17 mouse cellular contexts compared by ENCODE assay signal in genomic region chr7:99411047-99411779, GRCm38 (mm10). TPM values are rescaled to one million over a fixed set of nuclear protein-coding genes. Genes with fewer than 3 reads are reported as not detected.
DNase-seq lines count a peak whose midpoint lies in the region; ATAC-seq lines count a peak whose summit lies in the region.
"Had no signal": no experiment of that assay in that cellular context is flagged by ENCODE, and none has a peak within 500 bp of the region (broad histone marks: within the 10 kb centered on the region; RNA-seq: fewer than 3 reads in every experiment).

No protein-coding gene starts in this region.

- no peaks in the 10 kb centered on the region for H3K9me3 ChIP-seq in heart, embryonic 15.5 days (replicated peaks)
- no peaks in the 10 kb centered on the region for H3K9me3 ChIP-seq in lung, embryonic 16.5 days (ENCODE audit: control insufficient read depth, low read length)
- peaks cover 2% of the 10 kb centered on the region; the same call in 1 of the 2 replicates for H3K9me3 ChIP-seq in embryonic facial prominence, embryonic 10.5 days
- H3K9me3 ChIP-seq in limb, embryonic 12.5 days, result no peaks in the 10 kb centered on the region
- H3K9me3 ChIP-seq: limb, embryonic 13.5 days had no signal

- H3K27ac ChIP-seq in heart, embryonic 15.5 days, result peak overlapping the region; percentile 57
- H3K27ac ChIP-seq in lung, embryonic 16.5 days (ENCODE audit: low read length), result peak overlapping the region; percentile 4
- peak overlapping the region; percentile 66 for H3K27ac ChIP-seq in embryonic facial prominence, embryonic 10.5 days (replicated peaks)
- 0 out of 2 replicates have a peak overlapping the region, but pooled peaks have one; percentile 23 for H3K27ac ChIP-seq in limb, embryonic 12.5 days
- H3K27ac ChIP-seq: limb, embryonic 13.5 days had no signal

- WGBS in heart, embryonic 15.5 days, result 41% methylated on average over 6 of the region's 6 CpGs
- 44% methylated on average over 6 of the region's 6 CpGs for WGBS in lung, embryonic 16.5 days
- 40% methylated on average over 6 of the region's 6 CpGs for WGBS in embryonic facial prominence, embryonic 10.5 days
- 44% methylated on average over 6 of the region's 6 CpGs for WGBS in limb, embryonic 12.5 days

- no peak overlapping the region for H3K4me3 ChIP-seq in heart, embryonic 15.5 days
- no peak overlapping the region for H3K4me3 ChIP-seq in lung, embryonic 16.5 days (ENCODE audit: low read length)
- H3K4me3 ChIP-seq in embryonic facial prominence, embryonic 10.5 days, result no peak overlapping the region
- H3K4me3 ChIP-seq in limb, embryonic 12.5 days (replicated peaks), result no peak overlapping the region
- H3K4me3 ChIP-seq: limb, embryonic 13.5 days had no signal

- ATAC-seq in heart, embryonic 15.5 days (replicated peaks; ENCODE audit: insufficient number of reproducible peaks, insufficient read depth, low FRiP score, low read depth), result no peak
- ATAC-seq in lung, embryonic 16.5 days (ENCODE audit: low read depth), result no peak
- no peak for ATAC-seq in limb, embryonic 12.5 days (ENCODE audit: insufficient number of reproducible peaks, insufficient read depth, low FRiP score, low TSS enrichment, low read depth)
- ATAC-seq: Patski had no signal

- intact Hi-C loops in heart, postnatal 10 days (cut with DNase I), result loop anchor here (2.0 kb wide), 1 partner anchor 26 kb away; no protein-coding TSS in a partner anchor

- H3K27me3 ChIP-seq in heart, embryonic 15.5 days, result no peaks in the 10 kb centered on the region
- H3K27me3 ChIP-seq in lung, embryonic 16.5 days (ENCODE audit: control insufficient read depth, insufficient read depth, low read depth, low read length), result no peaks in the 10 kb centered on the region
- no peaks in the 10 kb centered on the region for H3K27me3 ChIP-seq in embryonic facial prominence, embryonic 10.5 days (replicated peaks; ENCODE audit: low read depth, poor library complexity, severe bottlenecking)
- H3K27me3 ChIP-seq in limb, embryonic 12.5 days, result no peaks in the 10 kb centered on the region
- H3K27me3 ChIP-seq: limb, embryonic 13.5 days; Patski had no signal

- no peak for DNase-seq in heart, postnatal 10 days
- DNase-seq in lung, postnatal 25 days (ENCODE audit: low spot score), result no peak
- peak; percentile 39 for DNase-seq in embryonic facial prominence, embryonic 10.5 days (ENCODE audit: low spot score)
- DNase-seq in spleen, postnatal 14 days (ENCODE audit: low spot score in 2 of 2), result no peak
- no peak for DNase-seq in thymus, postnatal 36 days
- DNase-seq: cerebellum, adult 9-11 months; kidney, postnatal 4 days; layer of hippocampus, postnatal 36 days; lung, embryonic 14.5 days; right cerebral cortex, postnatal 14 days; thymus, postnatal 4 days had no signal

- peaks cover 36% of the 10 kb centered on the region for H3K4me1 ChIP-seq in heart, embryonic 15.5 days (replicated peaks)
- peaks cover 5% of the 10 kb centered on the region for H3K4me1 ChIP-seq in lung, embryonic 16.5 days (replicated peaks; ENCODE audit: control insufficient read depth, insufficient read depth, low read length)
- H3K4me1 ChIP-seq in embryonic facial prominence, embryonic 10.5 days, result peaks cover 52% of the 10 kb centered on the region
- H3K4me1 ChIP-seq in limb, embryonic 12.5 days (replicated peaks), result peaks cover 28% of the 10 kb centered on the region

- H3K9ac ChIP-seq in heart, embryonic 15.5 days, result no peak overlapping the region
- H3K9ac ChIP-seq in lung, embryonic 16.5 days (ENCODE audit: low read length), result no peak overlapping the region
- H3K9ac ChIP-seq in limb, embryonic 12.5 days (replicated peaks), result no peak overlapping the region
- H3K9ac ChIP-seq: limb, embryonic 13.5 days; lung, embryonic 14.5 days had no signal

- no peaks in the 10 kb centered on the region; the same call in 1 of the 2 replicates for H3K36me3 ChIP-seq in heart, embryonic 15.5 days
- no peaks in the 10 kb centered on the region for H3K36me3 ChIP-seq in lung, embryonic 16.5 days (ENCODE audit: control insufficient read depth, insufficient read depth, low read length)
- H3K36me3 ChIP-seq in embryonic facial prominence, embryonic 10.5 days (replicated peaks), result peaks cover 35% of the 10 kb centered on the region
- no peaks in the 10 kb centered on the region for H3K36me3 ChIP-seq in limb, embryonic 12.5 days
- H3K36me3 ChIP-seq: limb, embryonic 13.5 days had no signal

- H3K4me2 ChIP-seq in heart, embryonic 15.5 days, result no peak overlapping the region
- H3K4me2 ChIP-seq in lung, embryonic 16.5 days (ENCODE audit: low read depth, low read length), result no peak overlapping the region
- no peak overlapping the region for H3K4me2 ChIP-seq in limb, embryonic 12.5 days
- H3K4me2 ChIP-seq: limb, embryonic 13.5 days; lung, embryonic 14.5 days had no signal

RNA-seq across cellular contexts. Expression of gene Gdpd5, which starts 30.0 kb away (rescaled TPM):
- polyA plus RNA-seq in heart, embryonic 15.5 days (2015; fragmentation: Nextera tagmentation; extraction: Ambion mirVana), result 20.8 and 26.1 TPM in 2 replicates
- 10 to 100 TPM; 40.9 to 43.1 TPM for total RNA-seq in heart, postnatal 10 days (2021)
- polyA plus RNA-seq in lung, embryonic 16.5 days (2015; fragmentation: Nextera tagmentation; extraction: Ambion mirVana), result 22.4 and 24.1 TPM in 2 replicates
- 21.4 TPM in 2 replicates for polyA plus RNA-seq in embryonic facial prominence, embryonic 10.5 days (2016; fragmentation: Nextera tagmentation; extraction: Ambion mirVana)
- 11.2 and 12.2 TPM in 2 replicates for polyA plus RNA-seq in limb, embryonic 12.5 days (2016; fragmentation: Nextera tagmentation; extraction: Ambion mirVana)

RNA-seq across cellular contexts. Expression of gene Klhl35, which starts 54.6 kb away (rescaled TPM):
- 0.63 and 0.73 TPM in 2 replicates for polyA plus RNA-seq in heart, embryonic 15.5 days (2015; fragmentation: Nextera tagmentation; extraction: Ambion mirVana)
- total RNA-seq in heart, postnatal 10 days (2021), result under 1 TPM; 0.35 to 0.62 TPM
- polyA plus RNA-seq in lung, embryonic 16.5 days (2015; fragmentation: Nextera tagmentation; extraction: Ambion mirVana), result 0.24 and 0.30 TPM in 2 replicates
- polyA plus RNA-seq in embryonic facial prominence, embryonic 10.5 days (2016; fragmentation: Nextera tagmentation; extraction: Ambion mirVana), result 1.4 and 2.3 TPM in 2 replicates
- polyA plus RNA-seq in limb, embryonic 12.5 days (2016; fragmentation: Nextera tagmentation; extraction: Ambion mirVana), result 1.2 and 1.7 TPM in 2 replicates

RNA-seq across cellular contexts. Expression of gene Serpinh1, which starts 58.2 kb away (rescaled TPM):
- 1,031 and 1,221 TPM in 2 replicates for polyA plus RNA-seq in heart, embryonic 15.5 days (2015; fragmentation: Nextera tagmentation; extraction: Ambion mirVana)
- total RNA-seq in heart, postnatal 10 days (2021), result 100 to 1,000 TPM; 442 to 536 TPM
- 1,678 and 1,766 TPM in 2 replicates for polyA plus RNA-seq in lung, embryonic 16.5 days (2015; fragmentation: Nextera tagmentation; extraction: Ambion mirVana)
- polyA plus RNA-seq in embryonic facial prominence, embryonic 10.5 days (2016; fragmentation: Nextera tagmentation; extraction: Ambion mirVana), result 1,061 and 1,072 TPM in 2 replicates
- 1,189 and 1,266 TPM in 2 replicates for polyA plus RNA-seq in limb, embryonic 12.5 days (2016; fragmentation: Nextera tagmentation; extraction: Ambion mirVana)
- total RNA-seq: megakaryocyte-erythroid progenitor cell, adult 5-6 weeks had no signal

Comparison
In these comparisons a context has a peak if more than half of its experiments do, and no peak if none do; other contexts are left out.
1. H3K27ac ChIP-seq: peak in every context shown above with its lines; median percentile 66 in embryonic facial prominence, embryonic 10.5 days; 57 in heart, embryonic 15.5 days; 23 in limb, embryonic 12.5 days; 4 in lung, embryonic 16.5 days.